Mouse (Mus musculus) erythroblast, embryonic 14.5 days (primary cell): ENCODE results near the gene H2-DMb1.

Source experiments
- GATA1 ChIP-seq: IDR thresholded peaks from 2 replicates; pipeline ENCODE4 v1.6.1; 2012; ENCODE audit warnings: low read length, inconsistent platforms, mixed read lengths
- TAL1 ChIP-seq: IDR thresholded peaks from 3 replicates; pipeline ENCODE4 v1.6.1; 2012; ENCODE audit warnings: low read length, inconsistent platforms, mixed read lengths

DNA sequence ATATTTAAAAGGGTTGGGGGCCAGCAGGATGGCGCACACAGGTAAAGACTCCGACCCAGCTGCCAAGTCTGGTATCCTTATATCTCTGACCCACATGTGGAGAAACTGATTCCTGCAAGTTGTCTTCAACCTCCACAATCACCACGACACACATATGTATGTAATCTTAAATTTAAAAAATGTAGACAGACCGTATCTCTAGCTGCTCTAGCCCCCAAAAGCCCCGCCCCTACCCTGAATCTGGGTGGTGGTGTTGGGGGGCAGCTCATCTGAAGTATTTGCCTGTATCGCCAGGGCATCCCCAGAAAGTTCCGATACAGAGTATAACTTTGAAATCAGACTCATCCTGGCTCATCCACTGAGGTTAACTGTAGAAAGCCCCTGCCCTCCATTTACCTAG lies 46.3 kb upstream of the H2-DMb1 start:
- no peak for TF ChIP-seq GATA1
- no peak for TF ChIP-seq TAL1
